Mouse (Mus musculus) olfactory bulb, adult 2 months (tissue): ENCODE measurements around the gene Rere.

Experiments
- CTCF ChIP-seq: fragments of 200-500 bp; IDR thresholded peaks from 2 replicates; pipeline ENCODE4 v1.5.1; 2012; ENCODE audit warnings: low read depth, mild to moderate bottlenecking, low read length, moderate library complexity; ENCODE audit not compliant: insufficient read depth
- POLR2A ChIP-seq: fragments of 200-500 bp; IDR thresholded peaks from 2 replicates; pipeline ENCODE4 v1.6.1; 2012; ENCODE audit warnings: mild to moderate bottlenecking, low read depth, low read length, moderate library complexity; ENCODE audit not compliant: insufficient read depth

- no peak for TF ChIP-seq CTCF
- no peak for TF ChIP-seq POLR2A
Observed at GRCm38 (mm10) chr4:150552751-150553600, 271.5 kb downstream of the Rere start.
